Mouse (Mus musculus): ENCODE measurements around the gene Srebf2. TPM values are rescaled to one million over a fixed set of nuclear protein-coding genes. Genes with fewer than 3 reads are reported as not detected.

The Srebf2 gene
- total and polyA plus RNA-seq, 2 experiments from 2014 or later = 150 to 245 TPM

DNA sequence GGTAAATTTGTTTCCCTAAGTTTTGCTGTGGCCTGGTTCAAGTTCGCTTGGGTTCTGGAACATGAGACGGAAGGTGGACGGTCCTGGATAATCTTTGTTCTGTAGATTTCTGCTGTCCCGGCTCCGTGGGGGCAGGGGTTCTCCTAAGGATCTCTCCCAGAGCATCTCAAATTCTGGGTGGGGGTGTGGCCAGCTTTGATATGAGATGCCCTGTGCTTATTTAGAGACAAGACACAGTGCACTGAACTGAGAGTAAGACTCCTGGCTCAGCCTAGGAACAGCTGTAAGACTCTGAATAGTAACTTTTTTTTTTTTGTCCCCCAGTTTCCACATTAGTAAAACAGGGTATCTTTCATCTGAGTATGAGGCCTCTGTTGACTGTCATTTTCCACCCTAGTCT, 18.6 kb upstream of the Srebf2 start:
- peak overlapping the region; percentile 54 for H3K4me2 ChIP-seq (ENCODE audit: low read depth, low read length, poor library complexity, severe bottlenecking)
- DNase-seq (ENCODE audit: low spot score) (no peak), ATAC-seq (ENCODE audit: low FRiP score) (no peak)
- no peaks in the 10 kb centered on the region for H3K9me3 ChIP-seq (ENCODE audit: low read length)
- WGBS = 2% methylated on average over 5 of the region's 5 CpGs
- no peaks in the 10 kb centered on the region for H3K27me3 ChIP-seq (ENCODE audit: insufficient read depth, low read length)
- H3K4me3 ChIP-seq (ENCODE audit: low read depth, low read length) = peak overlapping the region; percentile 67
- H3K36me3 ChIP-seq (ENCODE audit: insufficient read depth, low read length) = peaks cover 6% of the 10 kb centered on the region; the same call in 1 of the 2 replicates
- H3K27ac ChIP-seq (ENCODE audit: low read depth, low read length) = no peak overlapping the region
- no peak for TF ChIP-seq CTCF (IDR thresholded peaks at IDR 0.05)
- H3K9ac ChIP-seq (replicated peaks; ENCODE audit: low read length, poor library complexity, severe bottlenecking) = peak overlapping the region; percentile 71; the same call in 1 of the 2 replicates
- no peaks in the 10 kb centered on the region for H3K4me1 ChIP-seq (ENCODE audit: insufficient read depth, low read length)

DNA sequence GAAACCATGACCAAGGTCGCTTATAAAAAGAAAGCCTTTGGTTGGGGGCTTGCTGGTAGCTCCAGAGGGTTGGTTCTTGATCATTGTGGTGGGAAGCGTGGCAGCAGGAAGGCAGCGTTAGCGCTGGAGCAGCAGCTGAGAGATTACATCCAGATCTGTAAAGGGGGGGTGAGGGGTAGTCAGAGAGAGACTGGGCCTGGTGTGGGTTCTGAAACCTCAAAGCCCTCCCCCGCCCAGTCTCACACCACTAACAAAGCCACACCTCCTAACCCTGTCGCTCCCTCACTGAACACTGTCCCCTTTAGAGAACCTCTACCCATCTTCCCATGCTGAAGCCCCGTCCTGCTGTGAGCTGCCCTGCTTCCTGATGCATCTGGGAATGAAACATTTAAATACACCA, 16.4 kb upstream of the Srebf2 start:
- H3K4me1 ChIP-seq (ENCODE audit: insufficient read depth, low read length) = no peaks in the 10 kb centered on the region
- H3K9me3 ChIP-seq (ENCODE audit: low read length) = no peaks in the 10 kb centered on the region
- DNase-seq (ENCODE audit: low spot score) (no peak), ATAC-seq (ENCODE audit: low FRiP score) (no peak)
- H3K4me3 ChIP-seq (ENCODE audit: low read depth, low read length) = no peak overlapping the region
- no peak overlapping the region for H3K9ac ChIP-seq (replicated peaks; ENCODE audit: low read length, poor library complexity, severe bottlenecking)
- 70% methylated on average over 6 of the region's 7 CpGs for WGBS
- H3K4me2 ChIP-seq (ENCODE audit: low read depth, low read length, poor library complexity, severe bottlenecking) = no peak overlapping the region
- H3K27me3 ChIP-seq (ENCODE audit: insufficient read depth, low read length) = no peaks in the 10 kb centered on the region
- no peak for TF ChIP-seq CTCF (IDR thresholded peaks at IDR 0.05)
- H3K36me3 ChIP-seq (ENCODE audit: insufficient read depth, low read length) = peaks cover 6% of the 10 kb centered on the region; the same call in 1 of the 2 replicates
- H3K27ac ChIP-seq (ENCODE audit: low read depth, low read length) = no peak overlapping the region

DNA sequence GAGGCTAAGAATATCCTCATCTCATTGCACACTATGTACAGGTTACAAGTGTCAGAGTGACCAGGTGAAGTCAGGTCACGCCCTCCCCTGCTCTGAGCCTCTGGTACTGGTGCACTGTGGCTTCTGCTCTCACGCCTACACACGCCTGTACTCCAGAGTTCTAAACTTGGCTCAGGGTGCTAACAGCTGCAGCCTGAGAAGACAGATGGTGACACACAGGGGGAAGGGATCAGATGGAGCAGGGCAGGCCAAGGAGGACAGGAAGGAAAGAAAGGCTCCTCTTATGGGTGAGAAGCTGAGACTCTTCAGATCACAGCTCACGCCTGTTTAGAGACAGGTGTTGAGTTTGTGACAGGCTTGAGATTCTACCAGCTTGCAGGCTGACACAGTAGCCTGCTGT, 11.6 kb upstream of the Srebf2 start:
- H3K27me3 ChIP-seq (ENCODE audit: insufficient read depth, low read length) = no peaks in the 10 kb centered on the region
- no peak overlapping the region for H3K9ac ChIP-seq (replicated peaks; ENCODE audit: low read length, poor library complexity, severe bottlenecking)
- no peak overlapping the region for H3K4me2 ChIP-seq (ENCODE audit: low read depth, low read length, poor library complexity, severe bottlenecking)
- no peak overlapping the region for H3K4me3 ChIP-seq (ENCODE audit: low read depth, low read length)
- 92% methylated on average over 4 of the region's 4 CpGs for WGBS
- no peak for ATAC-seq (ENCODE audit: low FRiP score)
- H3K9me3 ChIP-seq (ENCODE audit: low read length) = no peaks in the 10 kb centered on the region
- no peak for TF ChIP-seq CTCF (IDR thresholded peaks at IDR 0.05)
- H3K27ac ChIP-seq (ENCODE audit: low read depth, low read length) = no peak overlapping the region
- H3K4me1 ChIP-seq (ENCODE audit: insufficient read depth, low read length) = no peaks in the 10 kb centered on the region
- peak; percentile 26 for DNase-seq (ENCODE audit: low spot score)
- H3K36me3 ChIP-seq (ENCODE audit: insufficient read depth, low read length) = peaks cover 6% of the 10 kb centered on the region; the same call in 1 of the 2 replicates

DNA sequence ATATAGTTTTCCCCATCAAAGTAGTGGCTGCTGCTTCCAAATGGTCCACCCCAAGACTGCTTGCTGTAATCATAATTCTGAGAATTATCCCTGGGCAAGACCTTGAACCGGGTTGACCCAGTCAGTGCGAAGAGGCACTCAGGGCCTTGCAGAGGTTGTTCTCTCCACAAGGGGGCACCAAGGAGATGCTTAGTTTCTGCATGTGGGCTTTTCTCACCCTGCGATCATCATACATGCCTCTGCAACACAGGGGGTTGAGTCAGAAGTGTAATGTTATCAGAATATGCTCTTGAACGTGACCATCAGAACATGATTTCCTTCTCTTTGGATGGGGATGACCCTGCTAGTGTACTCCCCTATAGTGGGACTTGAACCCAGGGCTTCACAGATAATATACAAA, 8.4 kb upstream of the Srebf2 start:
- TF ChIP-seq CTCF (IDR thresholded peaks at IDR 0.05) = peak; percentile 83
- H3K4me2 ChIP-seq (ENCODE audit: low read depth, low read length, poor library complexity, severe bottlenecking) = no peak overlapping the region
- H3K27me3 ChIP-seq (ENCODE audit: insufficient read depth, low read length) = no peaks in the 10 kb centered on the region
- H3K36me3 ChIP-seq (ENCODE audit: insufficient read depth, low read length) = no peaks in the 10 kb centered on the region
- H3K4me3 ChIP-seq (ENCODE audit: low read depth, low read length) = no peak overlapping the region
- 41% methylated on average over 4 of the region's 4 CpGs for WGBS
- ATAC-seq (ENCODE audit: low FRiP score) = no peak
- H3K27ac ChIP-seq (ENCODE audit: low read depth, low read length) = no peak overlapping the region
- DNase-seq (ENCODE audit: low spot score) = peak; percentile 69
- no peaks in the 10 kb centered on the region for H3K9me3 ChIP-seq (ENCODE audit: low read length)
- no peaks in the 10 kb centered on the region for H3K4me1 ChIP-seq (ENCODE audit: insufficient read depth, low read length)
- no peak overlapping the region for H3K9ac ChIP-seq (replicated peaks; ENCODE audit: low read length, poor library complexity, severe bottlenecking)

DNA sequence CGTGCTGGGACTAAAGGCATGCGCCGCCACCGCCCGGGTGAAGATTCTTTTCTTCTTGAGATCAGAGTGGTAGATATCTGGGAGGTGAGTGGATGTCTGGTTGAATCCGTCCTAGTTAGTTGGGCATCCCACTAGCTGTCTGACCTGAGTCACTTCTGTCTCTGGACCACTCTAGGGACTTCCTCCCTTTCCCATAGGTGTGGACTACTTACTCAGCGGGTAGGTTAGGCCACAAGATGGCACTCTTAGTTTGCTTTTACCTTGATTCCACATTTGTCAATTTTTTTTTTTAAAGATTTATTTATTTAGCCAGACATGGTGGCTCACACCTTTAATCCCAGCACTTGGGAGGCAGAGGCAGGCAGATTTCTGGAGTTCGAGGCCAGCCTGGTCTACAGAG, 7.8 kb upstream of the Srebf2 start:
- H3K36me3 ChIP-seq (ENCODE audit: insufficient read depth, low read length) = no peaks in the 10 kb centered on the region
- TF ChIP-seq CTCF (IDR thresholded peaks at IDR 0.05) = peak; percentile 62
- no peak overlapping the region for H3K4me2 ChIP-seq (ENCODE audit: low read depth, low read length, poor library complexity, severe bottlenecking)
- no peak overlapping the region for H3K27ac ChIP-seq (ENCODE audit: low read depth, low read length)
- peak; percentile 42 for DNase-seq (ENCODE audit: low spot score)
- H3K4me3 ChIP-seq (ENCODE audit: low read depth, low read length) = no peak overlapping the region
- H3K4me1 ChIP-seq (ENCODE audit: insufficient read depth, low read length) = no peaks in the 10 kb centered on the region
- H3K27me3 ChIP-seq (ENCODE audit: insufficient read depth, low read length) = no peaks in the 10 kb centered on the region
- 92% methylated on average over 8 of the region's 8 CpGs for WGBS
- no peak for ATAC-seq (ENCODE audit: low FRiP score)
- no peak overlapping the region for H3K9ac ChIP-seq (replicated peaks; ENCODE audit: low read length, poor library complexity, severe bottlenecking)
- no peaks in the 10 kb centered on the region for H3K9me3 ChIP-seq (ENCODE audit: low read length)

DNA sequence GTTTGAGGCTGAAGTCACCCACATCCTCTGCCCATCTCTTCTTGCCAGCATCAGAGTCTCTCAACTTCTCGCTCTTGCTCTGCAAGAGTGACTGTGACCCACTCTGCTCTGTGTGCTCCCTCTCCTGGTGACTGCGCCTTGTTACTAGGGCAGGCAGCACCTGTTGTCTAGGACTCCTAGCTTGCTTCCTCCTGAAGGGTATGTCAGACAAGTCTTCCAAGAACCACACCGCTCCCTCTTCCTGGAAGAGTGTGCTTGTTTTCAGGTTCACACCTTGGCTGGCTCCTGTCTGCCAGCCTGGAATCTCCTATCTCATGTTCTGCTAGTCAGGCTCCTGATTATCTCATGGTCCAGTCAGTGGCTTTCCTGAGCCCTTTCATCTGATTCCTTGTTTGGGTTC, 6.6 kb upstream of the Srebf2 start:
- H3K4me1 ChIP-seq (ENCODE audit: insufficient read depth, low read length) = peaks cover 2% of the 10 kb centered on the region; the same call in 1 of the 2 replicates
- ATAC-seq (ENCODE audit: low FRiP score) = no peak
- 83% methylated on average over 3 of the region's 3 CpGs for WGBS

More for the DNA sequence above, 6.6 kb upstream of the Srebf2 start:
- TF ChIP-seq CTCF (IDR thresholded peaks at IDR 0.05) = peak; percentile 25
- Histone ChIP-seq H3K9me3 (ENCODE audit: low read length) (no peaks in the 10 kb centered on the region), H3K27me3 (ENCODE audit: insufficient read depth, low read length) (no peaks in the 10 kb centered on the region), H3K27ac (ENCODE audit: low read depth, low read length) (no peak overlapping the region), H3K4me3 (ENCODE audit: low read depth, low read length) (no peak overlapping the region), H3K36me3 (ENCODE audit: insufficient read depth, low read length) (no peaks in the 10 kb centered on the region), H3K4me2 (ENCODE audit: low read depth, low read length, poor library complexity, severe bottlenecking) (no peak overlapping the region), H3K9ac (replicated peaks; ENCODE audit: low read length, poor library complexity, severe bottlenecking) (no peak overlapping the region)
- no peak for DNase-seq (ENCODE audit: low spot score)

Data from midbrain, postnatal 0 days (tissue).